Mouse (Mus musculus) embryo, embryonic 10 days (tissue): ENCODE data around the gene Arhgap4.

Experiments used
- DNase-seq: peaks from one replicate; pipeline ENCODE4 v3.0.0-alpha.2; 2015; ENCODE audit warnings: low spot score

Arhgap4 gene

DNA sequence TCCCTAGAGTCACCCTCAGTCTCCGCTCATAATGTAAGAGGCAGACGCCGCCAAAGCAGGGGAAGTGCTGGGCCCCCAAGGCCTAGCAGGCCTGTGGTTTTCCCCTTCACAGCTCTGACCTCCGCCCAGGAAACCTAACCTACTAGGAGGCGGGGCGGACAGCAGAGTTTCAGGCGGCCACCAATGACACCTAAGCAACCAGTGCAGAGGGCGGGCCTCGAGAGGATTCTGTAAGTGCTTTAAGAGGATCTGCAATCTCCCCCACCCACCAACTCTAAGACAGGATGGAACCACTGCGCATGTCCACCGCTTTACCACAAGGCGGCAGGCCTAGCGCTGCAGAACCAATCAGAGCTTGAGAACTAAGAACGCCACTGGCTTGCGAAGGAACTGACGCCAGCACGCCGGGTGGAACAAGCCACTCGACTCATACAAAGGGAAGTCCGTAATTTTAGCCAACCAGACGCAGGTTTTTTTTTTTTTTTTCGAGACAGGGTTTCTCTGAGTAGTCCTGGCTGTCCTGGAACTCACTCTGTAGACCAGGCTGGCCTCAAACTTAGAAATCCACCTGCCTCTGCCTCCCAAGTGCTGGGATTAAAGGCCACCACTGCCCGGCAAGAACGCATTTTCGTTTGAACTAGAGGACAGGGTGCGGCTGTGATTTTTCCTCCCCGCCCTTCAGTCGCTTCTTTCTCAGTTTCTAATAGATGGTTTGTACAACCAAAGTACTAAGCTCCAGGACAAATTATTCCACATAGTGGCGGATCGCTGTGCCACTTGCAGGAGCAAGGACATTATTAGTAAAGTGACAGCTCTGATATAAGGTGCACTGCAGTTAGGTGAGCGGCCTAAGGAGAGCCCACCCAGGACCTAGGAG, 6.6 kb downstream of the Arhgap4 start:
- peak; percentile 96 for DNase-seq

DNA sequence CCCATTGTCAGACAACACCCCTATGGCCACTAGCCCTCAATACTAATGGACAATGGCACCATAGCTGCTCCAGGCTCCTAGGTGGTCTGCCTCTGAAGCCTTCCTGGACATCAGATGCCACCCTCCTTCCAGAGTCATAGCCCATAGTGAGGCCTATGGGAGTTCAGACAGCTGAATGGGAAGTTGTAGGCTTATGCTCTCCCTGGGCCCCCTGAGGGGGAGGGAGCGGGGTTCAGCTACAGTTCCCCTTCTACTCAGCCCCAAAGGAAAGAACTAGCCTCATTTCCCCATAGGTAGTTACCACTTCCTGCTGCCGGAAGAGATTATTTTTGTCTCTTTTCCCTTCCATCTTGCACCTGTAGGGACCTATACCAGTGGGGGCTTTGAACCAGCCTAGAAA, 10.1 kb downstream of the Arhgap4 start:
- DNase-seq: no peak

DNA sequence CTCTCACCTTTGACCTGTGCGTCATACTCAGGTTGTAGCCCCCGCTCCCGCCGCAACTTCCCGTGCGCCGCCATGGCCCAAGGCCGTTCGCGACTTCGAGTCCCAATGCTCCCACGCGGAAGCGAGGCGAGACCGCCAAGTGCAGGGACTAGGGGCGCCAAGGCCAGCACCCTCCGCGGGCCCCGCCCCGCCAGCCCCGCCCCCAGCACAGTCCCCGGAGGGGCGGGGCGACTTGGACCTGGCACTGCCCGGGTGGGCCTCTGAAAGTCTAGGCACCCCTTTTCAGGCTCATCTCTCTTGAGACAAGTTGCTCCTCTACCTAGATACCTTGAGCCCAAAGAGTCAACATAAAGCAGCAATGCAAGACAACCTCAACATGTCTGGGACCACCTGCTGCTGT, 10.5 kb downstream of the Arhgap4 start:
- DNase-seq: no peak

DNA sequence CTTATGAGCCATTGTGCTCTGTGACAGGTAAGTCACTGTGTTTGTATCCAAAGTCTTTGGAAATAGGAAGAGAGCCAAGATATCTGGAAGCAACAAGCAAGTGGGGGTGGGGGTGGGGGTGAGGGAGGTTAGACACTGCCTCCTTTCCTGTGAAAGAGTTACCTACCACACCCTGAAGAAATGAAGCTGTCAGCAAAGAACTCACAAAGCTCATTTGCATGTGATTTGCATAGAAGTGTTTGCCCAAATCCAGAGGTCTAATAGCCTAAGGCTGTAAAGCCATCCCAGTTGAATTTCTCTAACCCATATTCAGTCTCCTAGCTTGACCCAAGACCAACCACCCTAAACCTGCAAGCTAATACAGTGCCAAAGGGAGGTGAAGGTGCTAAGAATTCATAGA, 11.2 kb downstream of the Arhgap4 start:
- DNase-seq: no peak

DNA sequence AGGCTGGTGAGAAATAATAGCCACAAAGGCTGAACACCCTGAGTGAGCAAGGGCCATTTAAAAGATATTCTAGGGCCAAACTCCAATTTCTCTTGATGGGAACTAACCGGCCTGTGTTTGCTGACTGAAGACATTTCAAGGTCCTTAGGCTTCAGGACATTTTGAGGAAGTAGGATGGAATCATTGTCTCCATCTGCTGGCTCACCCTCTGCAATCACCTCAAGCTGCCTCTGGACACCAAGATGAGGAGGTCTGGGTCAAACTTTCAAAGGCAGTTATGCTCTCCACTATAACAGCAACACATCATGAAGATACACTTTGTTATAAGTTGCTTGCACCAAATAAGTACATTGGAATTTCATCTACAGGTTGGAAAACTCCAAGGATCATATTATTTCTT, 11.6 kb downstream of the Arhgap4 start:
- DNase-seq: no peak

DNA sequence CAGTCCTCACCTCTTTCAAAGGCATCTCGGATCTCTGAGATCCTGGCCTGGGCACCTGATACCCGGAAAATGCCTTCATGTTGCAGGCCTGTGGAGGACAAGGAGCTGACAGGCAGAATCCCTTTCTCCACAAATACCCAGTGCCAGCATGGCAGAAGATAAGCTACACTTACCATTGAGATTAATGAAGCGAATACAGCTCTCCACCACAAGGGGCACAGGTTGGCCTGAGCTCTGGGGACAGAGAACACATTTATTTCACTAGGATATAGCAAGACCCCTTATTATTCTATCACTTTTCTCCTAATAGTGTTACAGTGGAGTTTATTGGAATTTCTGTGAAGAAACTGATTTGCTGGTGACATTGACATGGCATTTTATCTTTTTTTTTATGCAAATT, 23.7 kb downstream of the Arhgap4 start:
- no peak for DNase-seq

DNA sequence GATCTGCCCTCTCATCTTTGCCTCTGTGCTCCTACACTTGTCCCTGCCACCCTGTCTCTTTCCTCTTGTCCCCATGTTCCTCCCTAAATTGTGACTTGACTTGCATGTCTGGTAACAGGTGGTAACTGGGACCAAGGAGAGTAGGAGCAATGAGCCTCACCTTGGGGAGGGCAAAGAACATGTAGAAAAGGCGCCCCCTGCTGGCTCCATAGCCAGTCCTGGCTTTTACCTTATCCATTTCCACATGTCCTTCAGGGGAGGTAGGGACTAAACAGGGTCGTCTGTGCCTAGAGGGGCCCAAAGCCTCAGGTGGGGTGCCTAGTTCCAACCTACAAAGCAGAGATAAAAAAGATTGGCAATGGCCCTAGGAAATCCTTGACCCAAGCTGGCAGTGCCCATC, 26.0 kb downstream of the Arhgap4 start, which contains the start of gene L1cam:
Gene L1cam, minus strand, starts transcription at position 387 of the 400 bp plus-strand sequence.
- DNase-seq: no peak

DNA sequence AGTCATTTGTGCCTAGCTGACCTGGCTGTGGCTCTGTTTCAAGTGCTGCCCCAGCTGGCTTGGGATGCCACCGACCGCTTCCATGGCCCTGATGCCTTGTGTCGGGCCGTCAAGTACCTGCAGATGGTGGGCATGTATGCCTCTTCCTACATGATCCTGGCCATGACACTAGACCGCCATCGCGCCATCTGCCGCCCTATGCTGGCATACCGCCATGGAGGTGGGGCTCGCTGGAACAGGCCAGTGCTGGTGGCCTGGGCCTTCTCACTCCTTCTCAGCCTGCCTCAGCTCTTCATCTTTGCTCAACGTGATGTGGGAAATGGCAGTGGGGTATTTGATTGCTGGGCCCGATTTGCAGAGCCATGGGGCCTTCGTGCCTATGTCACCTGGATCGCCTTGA, 28.8 kb downstream of the Arhgap4 start:
- DNase-seq: no peak

DNA sequence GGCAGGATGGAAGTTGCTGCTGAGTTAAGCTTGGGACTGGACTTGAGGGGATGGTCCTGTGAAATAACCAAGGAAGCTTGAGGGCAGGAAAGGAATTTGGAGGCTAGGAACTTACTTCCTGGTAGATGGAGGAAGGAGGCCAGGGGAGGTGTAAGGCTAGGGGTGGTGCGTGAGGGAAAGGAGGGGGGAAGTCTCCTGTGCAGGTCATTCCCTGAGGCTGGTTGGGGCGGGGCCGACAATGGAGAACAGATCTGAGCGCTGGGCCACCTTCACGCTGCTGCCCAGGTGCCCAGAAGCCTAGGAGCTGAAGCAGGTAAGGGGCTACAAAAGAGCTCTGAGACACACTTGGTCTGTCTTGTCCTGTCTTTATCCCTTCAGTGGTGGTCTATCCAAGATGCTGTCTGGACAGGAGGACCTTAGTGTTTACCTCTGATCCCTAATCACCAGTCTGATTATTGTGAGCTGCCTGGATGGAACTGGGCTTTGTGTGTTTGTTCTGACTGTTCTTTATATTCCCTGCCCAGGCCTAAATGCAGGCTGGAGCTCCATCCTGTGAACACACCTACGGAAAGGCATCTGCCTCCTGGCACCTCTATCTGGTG, 30.0 kb downstream of the Arhgap4 start, which contains the start of gene Avpr2:
Gene Avpr2, plus strand, starts transcription at position 552 of the 602 bp plus-strand sequence.
- no peak for DNase-seq

DNA sequence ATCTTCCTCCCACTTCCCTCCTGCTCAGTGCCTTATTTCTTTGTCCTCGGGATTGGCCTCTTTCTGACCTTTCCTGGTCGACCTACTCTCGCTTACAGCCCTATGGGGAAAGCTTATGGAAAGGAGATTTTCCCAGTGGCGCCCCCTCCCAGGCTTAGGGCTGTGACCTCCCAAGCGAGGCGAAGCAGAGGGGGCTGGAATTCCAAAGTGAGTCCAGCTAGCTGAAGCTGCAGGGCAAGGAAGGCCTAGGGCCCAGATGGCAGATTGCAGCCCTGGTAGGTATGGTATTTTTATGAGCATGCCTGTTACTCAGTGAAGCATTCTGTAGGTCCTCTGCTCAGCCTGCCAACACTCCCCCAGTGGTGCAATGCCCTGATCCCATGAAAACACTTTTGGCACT, 40.2 kb downstream of the Arhgap4 start:
- peak; percentile 34 for DNase-seq

DNA sequence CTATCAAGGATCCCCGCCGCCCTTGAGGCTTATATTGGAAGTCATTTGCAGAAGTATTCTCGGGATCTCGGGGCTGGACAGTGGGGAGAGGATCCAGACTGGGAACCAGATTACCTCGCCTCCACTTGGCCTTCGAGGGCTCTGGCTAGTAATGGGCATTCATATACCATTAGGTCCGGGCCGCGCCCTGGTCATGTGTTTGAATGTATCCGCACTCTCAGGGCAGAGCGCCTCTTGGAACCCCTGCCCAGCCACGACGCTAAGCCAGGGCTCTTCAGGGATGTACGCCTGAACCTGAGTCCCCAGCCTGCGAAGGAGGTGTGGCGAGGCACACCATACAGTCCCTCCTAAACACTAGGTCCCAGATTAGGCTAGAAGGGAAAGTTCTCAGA, 40.6 kb downstream of the Arhgap4 start:
- DNase-seq: peak; percentile 8

DNA sequence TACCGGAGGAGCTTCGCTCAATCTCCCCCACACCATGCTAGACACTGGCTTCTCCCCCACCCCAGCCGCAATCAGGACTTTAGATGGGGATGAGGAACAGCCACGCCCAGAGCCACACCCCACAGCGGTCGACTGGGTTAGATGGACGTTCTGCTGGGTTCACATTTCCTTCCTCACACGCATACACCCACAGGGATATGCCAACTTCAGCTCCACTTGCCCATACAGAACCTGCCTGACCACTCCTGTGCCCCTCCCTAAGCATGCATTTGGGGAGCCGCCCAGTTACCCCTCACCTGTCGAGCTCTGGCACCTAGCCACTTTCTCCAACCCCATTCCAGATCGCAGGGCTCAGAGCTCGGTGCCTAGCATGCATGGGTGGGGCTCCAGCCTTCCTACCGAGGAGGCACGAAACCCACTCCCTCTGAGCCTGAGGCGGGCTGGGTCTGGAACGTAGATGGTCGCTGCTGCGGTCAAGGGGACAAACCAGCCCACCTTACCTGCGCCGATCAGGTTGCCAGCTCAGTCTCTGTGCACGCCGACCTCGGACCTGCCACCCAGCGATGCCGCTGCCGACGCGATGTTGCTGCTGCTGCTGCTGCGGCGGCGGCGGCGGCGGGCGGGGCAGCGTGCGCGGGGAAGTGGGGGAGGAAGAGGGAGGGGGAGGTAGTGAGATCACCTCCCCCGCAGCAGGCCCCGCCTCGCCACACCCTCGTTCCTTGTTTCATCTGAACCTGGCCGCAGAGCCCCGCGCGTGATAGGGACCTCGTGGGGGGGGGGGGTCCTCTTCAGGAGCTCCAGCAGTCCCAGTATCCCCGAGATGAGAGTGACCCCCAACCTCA, 41.3 kb downstream of the Arhgap4 start:
- peak; percentile 15 for DNase-seq

DNA sequence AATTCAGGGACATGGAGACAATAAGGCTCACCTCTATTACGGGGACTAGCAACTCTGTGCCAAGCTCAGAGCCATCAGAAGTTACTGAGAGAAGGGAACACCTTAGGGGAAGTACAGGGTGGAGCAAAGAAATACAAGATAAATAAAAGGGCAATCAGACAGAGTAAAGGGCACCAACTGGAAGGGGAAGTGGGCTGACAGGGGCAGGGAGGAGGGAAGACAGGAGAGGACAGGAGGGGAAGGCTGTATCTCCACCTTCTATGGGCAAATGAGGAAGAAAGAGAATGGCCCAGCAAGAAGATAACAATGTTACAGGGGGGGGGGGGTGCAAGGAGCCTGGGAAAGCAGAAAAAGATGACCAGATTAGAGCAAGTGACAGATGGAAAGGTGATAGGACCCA, 44.7 kb downstream of the Arhgap4 start:
- DNase-seq: no peak

DNA sequence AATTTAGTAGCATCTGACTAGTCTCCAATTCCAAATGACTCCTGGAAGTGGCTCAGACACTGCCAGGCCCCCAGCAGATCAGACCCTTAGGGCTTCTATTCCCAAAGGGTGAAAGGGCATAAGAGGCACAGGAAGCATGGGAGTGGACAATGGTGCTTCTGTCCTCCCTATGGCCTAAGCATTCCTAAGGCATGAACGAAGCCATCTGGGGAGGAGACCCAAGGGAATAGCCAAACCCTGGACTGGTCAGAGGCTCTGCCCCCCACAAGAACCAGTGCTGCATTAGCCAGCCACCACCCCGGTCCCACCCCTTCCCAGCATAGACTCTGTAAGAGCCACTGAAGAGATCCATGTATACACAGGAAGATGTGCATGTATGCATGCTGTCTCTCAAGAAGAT, 45.8 kb downstream of the Arhgap4 start:
- peak; percentile 5 for DNase-seq

DNA sequence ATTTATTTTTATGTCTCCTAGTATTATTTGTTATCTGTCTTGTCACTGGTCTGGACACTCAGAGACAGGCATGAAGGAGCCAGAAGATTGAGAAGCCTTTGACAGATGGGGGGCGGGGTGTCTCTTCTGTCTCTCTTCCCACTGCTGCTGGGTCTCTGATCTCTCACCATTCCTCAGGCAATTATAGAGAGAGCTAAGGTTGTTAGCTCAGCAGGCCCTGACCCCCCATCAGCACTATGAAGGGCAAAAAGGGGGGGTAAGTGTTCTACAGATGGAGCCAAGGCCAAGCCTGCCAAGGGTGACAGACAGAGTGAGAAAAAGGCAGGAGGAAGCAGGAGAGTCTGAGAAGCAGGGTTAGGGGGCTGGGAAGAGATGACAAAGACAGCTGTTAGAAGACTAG, 49.7 kb downstream of the Arhgap4 start:
- no peak for DNase-seq

DNA sequence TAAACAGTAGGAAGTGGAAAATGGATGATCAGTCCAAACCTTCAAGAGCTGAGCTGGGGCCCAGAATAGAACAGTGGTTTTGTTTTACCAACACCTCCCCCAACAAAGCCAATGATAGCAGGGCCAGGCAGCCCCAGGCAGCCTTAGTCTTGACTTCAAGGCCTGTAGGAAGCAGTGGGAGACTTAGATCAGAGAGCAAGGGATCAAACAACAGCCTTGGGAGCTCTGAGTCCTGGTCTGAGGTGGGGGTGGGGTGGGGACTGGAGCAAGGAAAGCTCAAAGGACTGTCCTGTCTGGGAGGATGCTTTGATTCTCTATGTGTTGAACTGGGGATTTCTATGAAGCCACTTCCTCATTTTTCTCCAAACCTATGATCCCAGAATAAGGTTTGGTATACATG, 50.2 kb downstream of the Arhgap4 start:
- no peak for DNase-seq

DNA sequence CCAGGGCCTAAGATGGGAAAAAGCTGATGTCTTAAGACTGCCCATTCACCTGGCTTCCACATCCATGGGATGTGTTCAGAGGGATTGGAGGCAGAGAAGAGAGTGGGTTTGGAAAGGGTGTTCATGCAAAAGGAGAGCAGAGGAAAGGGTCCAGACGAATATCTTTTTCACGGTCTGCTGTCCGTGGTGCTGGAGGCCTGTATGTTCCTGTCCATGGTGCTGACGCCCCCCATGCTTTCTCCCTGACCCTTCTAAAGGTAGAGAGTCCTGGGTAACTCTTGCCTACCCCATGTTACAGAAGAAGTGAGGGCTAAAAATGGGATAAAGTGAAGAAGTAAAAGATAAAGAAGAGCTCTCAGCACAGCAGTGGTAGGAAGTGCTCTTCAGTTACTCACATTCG, 52.3 kb downstream of the Arhgap4 start:
- peak; percentile 57 for DNase-seq

DNA sequence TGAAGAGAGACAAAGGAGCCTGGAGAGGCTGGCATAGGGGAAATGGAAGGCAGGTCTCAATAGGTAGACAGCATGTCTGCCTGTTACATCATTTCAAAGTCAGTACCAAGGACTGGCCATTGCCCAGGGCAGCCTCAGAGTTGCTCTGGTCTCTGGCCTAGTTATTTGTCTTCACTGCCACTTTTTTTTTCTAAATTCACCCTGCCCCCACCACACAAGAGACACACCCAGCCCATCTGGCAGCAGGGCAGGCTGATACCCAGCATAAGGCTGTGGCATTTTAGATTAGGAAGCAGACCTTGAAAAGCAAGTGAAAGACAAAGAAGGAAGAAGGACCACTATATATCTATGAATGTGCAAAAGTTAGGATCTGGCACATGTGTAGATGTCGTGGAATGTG, 53.8 kb downstream of the Arhgap4 start:
- no peak for DNase-seq

DNA sequence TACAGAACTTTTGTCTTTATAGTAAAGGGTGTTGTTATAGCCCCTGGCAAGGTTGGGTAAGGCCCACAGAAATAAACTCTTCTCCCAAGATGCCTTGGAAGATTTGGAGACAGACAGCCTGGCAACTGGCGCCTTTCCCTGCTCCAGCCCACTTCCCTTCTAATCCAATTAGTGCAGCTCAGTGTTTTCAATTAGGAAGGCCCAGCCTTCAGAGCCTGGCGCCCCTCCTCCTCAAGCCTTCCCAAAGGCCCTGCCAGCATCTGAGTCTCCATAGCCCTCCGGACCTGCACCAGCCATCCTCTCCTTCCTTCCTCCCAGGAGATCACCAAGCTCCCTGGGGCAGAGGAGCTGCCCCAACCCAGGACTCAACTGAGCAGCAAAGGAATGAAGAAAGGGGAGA, 54.4 kb downstream of the Arhgap4 start:
- peak; percentile 13 for DNase-seq

DNA sequence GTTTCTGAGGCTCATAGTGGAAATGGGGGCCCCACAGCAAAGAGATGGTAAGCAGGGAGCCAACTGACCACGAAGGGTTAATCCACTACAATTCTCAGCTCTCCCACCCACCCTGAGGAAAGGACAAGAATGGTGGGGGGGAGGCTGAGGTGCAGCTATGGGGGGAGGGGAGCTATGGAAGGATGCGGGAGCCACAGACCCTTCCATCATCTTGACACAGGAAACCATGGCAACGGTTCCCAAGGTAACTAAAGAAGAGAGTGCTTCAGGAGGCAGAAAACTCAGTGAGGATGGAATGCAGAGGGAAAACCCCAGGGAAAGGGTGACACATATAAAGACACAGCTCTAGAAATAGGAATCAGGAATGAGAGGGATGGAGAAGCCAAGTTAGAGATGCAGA, 57.0 kb downstream of the Arhgap4 start:
- peak; percentile 72 for DNase-seq

DNA sequence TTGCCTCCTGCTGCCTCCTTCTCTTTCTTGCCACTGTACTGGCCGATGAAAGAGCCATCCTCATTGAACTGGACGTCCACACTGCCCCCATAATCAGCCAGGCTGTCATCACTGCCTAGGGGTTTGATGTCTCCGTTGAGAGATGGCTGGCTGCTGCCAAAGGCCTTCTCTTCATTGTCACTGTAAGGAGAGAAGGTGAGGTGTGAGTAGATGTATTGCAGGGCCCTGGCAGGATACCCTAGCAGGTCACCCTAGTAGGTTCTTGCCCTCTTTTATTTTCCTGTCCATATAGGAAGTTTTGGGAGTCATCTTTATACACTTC, 66.6 kb downstream of the Arhgap4 start:
- DNase-seq: no peak

DNA sequence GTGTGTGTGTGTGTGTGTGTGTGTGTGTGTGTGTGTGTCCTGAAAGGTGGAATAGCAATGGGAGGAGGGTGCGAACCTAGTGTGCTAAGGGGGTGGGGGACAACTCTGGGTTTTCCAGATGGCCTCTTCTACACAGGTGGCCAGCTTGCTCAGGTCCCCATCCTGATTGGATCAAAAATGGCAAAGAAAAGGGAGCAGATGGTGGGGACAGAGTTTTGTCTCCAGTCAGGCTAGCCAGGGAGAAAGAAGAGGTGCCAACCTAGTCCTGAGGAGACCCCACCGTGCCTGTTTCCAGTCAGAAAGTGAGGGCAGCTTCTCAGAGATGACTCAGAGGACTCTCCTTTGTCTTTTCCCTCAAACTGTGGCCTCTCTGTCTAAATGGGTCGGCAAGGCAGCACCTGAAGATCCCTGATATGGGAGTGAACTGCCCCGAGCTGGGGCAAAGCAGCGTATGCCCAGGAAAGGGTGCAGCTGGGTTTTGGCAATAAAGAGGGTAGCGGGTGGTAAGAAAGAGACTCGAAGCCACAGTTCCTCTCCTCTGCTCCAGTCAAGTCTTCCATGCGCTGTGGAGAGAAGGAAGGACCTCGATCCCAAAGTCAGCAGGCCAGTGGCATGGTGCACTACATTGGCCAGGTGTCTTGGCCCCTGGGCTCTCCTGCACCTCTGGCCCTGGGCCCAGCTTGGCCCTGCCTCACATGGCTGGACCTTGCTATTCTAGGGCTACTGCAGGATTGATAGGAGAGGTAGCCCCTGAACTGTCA, 67.2 kb downstream of the Arhgap4 start:
- no peak for DNase-seq
